Mouse (Mus musculus) embryonic fibroblast, embryonic 13.5 days (primary cell): ENCODE measurements around the gene Tlr8.

ENCODE experiments used
- CTCF ChIP-seq: IDR thresholded peaks from 2 replicates; pipeline ENCODE4 v1.5.1; 2011; ENCODE audit warnings: mild to moderate bottlenecking, control low read depth, low read length, moderate library complexity, borderline replicate concordance; ENCODE audit not compliant: insufficient read depth
- POLR2A ChIP-seq: IDR thresholded peaks from 2 replicates; pipeline ENCODE4 v1.6.1; 2011; ENCODE audit warnings: low read depth, mild to moderate bottlenecking, control low read depth, low read length, moderate library complexity

DNA sequence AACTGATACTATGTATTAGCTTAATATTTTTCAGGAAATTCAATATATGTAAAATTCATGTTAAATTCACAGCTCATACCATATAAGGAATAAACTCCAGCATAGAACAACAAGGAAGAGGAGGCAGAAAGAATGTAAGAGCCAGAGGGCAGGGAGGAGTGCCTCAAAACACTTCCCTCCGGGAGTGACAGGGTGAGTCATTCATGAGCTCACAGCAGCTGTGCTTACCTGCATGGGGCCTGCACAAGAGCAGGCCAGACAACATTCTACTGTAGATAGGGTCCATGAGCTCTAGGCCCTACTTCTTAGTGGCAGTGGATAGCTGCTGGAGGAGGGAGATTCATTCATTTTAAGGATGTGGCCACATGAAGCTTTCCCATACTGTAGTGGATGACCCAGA lies 34.3 kb downstream of the Tlr8 start:
- no peak for TF ChIP-seq CTCF
- TF ChIP-seq POLR2A = no peak
